Mouse (Mus musculus) lung, postnatal 36 days (tissue): ENCODE data around the gene Phyhd1.
A peak's percentile ranks its signal among the peaks of the same experiment; 100 is the strongest.

ENCODE experiments used
- DNase-seq: peaks from one replicate; pipeline ENCODE4 v3.0.0; 2022; ENCODE audit warnings: mixed read lengths

Gene Phyhd1

GRCm38 (mm10) chr2:30256616-30257350, 9.2 kb upstream of the Phyhd1 start:
- DNase-seq, result no peak

GRCm38 (mm10) chr2:30257699-30258460, 8.1 kb upstream of the Phyhd1 start:
- DNase-seq, result no peak

- DNase-seq, result peak; percentile 82
Measured at GRCm38 (mm10) chr2:30258600-30258999, 7.4 kb upstream of the Phyhd1 start.

- no peak for DNase-seq
Measured at GRCm38 (mm10) chr2:30259131-30260064, 6.6 kb upstream of the Phyhd1 start.

GRCm38 (mm10) chr2:30261064-30261736, 4.8 kb upstream of the Phyhd1 start:
- no peak for DNase-seq

GRCm38 (mm10) chr2:30261921-30262839, 3.8 kb upstream of the Phyhd1 start:
- DNase-seq, result no peak

- peak; percentile 55 for DNase-seq
Measured at GRCm38 (mm10) chr2:30262840-30263441, 3.1 kb upstream of the Phyhd1 start.

GRCm38 (mm10) chr2:30263811-30264210, 2.2 kb upstream of the Phyhd1 start:
- DNase-seq, result no peak

- DNase-seq, result no peak
Measured at GRCm38 (mm10) chr2:30264671-30265519, 1.1 kb upstream of the Phyhd1 start.

GRCm38 (mm10) chr2:30266392-30266941, 464 bp downstream of the Phyhd1 start:
- peak; percentile 74 for DNase-seq

GRCm38 (mm10) chr2:30267466-30267865, 1.5 kb downstream of the Phyhd1 start:
- DNase-seq, result no peak

GRCm38 (mm10) chr2:30268371-30268770, 2.4 kb downstream of the Phyhd1 start:
- DNase-seq, result no peak

- no peak for DNase-seq
Measured at GRCm38 (mm10) chr2:30269241-30269990, 3.4 kb downstream of the Phyhd1 start.

GRCm38 (mm10) chr2:30270134-30270533, 4.1 kb downstream of the Phyhd1 start:
- DNase-seq, result peak; percentile 87

GRCm38 (mm10) chr2:30280743-30281142, 14.7 kb downstream of the Phyhd1 start, which contains the start of gene Gm28038:
TSS of gene Gm28038 (plus strand) at chr2:30281043.
- no peak for DNase-seq

- DNase-seq, result no peak
Measured at GRCm38 (mm10) chr2:30281651-30282050, 15.6 kb downstream of the Phyhd1 start.

GRCm38 (mm10) chr2:30283193-30283592, 17.2 kb downstream of the Phyhd1 start:
- DNase-seq, result no peak

GRCm38 (mm10) chr2:30285004-30285403, 19.0 kb downstream of the Phyhd1 start:
- no peak for DNase-seq
